Mouse (Mus musculus) erythroblast, adult 5-6 weeks (primary cell): ENCODE results near the gene Tia1. TPM values are rescaled to one million over a fixed set of nuclear protein-coding genes. Genes with fewer than 3 reads are reported as not detected.
A peak's percentile ranks its signal among the peaks of the same experiment; 100 is the strongest.
"Not testable (repeated sequence)": the region's sequence is repeated elsewhere in the genome, so short reads cannot be mapped to it uniquely, and the experiment has no call there.

ENCODE experiments used
- ATAC-seq: replicated peaks from 2 replicates; pipeline ENCODE4 v1.8.0; 2016; ENCODE audit warnings: moderate number of reproducible peaks, mild to moderate bottlenecking, moderate TSS enrichment, inconsistent platforms; ENCODE audit not compliant: poor library complexity, low FRiP score, severe bottlenecking
- total RNA-seq, 2 experiments: library from RNA; stranded (forward) in 1 of 2; stranded (reverse) in 1 of 2; fragments of 150-400 nt in 1 of 2; fragments of 200-764, 138-1000 nt in 1 of 2; gene quantifications; 2 replicates each; pipeline versions ENCODE4 v1.2.3 to v1.2.4; 2015 to 2017; ENCODE audit warnings: low replicate concordance in 2 of 2

Tia1 gene
- total RNA-seq (2015; ENCODE audit: low replicate concordance) (31.1 and 36.5 TPM in 2 replicates), total RNA-seq (2017; ENCODE audit: low replicate concordance) (15.2 and 16.2 TPM in 2 replicates)

DNA sequence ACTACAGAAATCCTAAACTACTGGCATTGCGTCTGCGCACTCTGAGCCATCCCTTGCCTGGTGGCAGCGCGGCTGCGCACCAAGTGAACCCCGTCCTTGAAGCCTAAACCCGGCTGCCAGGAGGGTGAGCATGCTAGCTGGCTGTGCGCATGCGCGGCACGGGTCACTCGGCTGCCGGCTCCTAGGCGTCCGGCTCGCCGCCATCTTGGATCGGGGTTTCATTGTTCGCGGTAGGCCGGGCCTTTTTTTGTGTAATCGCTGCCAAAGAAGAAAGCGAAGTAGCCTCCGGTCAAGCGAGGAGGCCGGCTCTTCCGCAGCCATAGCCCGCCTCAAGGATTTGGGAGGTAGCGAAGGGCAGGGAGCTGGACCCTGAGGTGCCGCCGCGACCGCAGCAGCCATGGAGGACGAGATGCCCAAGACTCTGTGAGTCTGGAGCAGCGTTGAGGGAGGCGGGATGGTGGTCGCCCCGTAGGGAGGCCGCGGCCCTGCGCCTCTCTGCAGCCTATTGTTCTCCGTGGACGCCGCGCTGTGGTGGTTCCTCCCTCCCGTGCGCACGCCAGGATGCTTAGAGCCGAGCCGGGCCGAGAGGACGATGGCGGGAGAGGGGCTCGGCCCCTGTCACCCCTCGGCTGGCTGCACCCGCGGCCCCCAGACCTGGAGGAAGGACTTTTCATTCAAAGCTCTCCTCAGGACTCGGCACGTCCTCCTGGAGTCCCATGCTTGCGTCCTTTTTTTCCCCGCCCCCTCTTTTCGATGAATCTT, at the start of gene Tia1:
TSS of gene Tia1 (plus strand) at position 120 of the 762 bp plus-strand sequence.
- ATAC-seq = peak; percentile 96

DNA sequence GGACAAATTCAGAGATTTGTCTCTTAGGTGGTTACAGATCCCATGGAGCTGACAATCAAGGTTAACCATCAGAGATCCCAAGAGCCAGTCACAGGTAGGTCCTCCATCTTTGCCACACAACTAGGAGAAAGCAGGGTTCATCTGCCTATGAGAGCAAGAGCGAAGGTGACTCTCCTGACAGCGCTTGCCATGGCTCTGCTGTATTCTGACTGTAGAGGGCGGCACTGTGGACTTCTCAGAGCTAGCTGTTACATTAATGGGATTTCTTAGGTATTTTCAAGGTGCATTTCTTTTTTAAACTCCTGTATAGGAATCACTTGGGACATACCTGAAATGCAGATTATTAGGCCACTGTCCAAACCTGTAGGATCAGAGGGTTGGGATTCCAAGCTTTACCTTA, 49.1 kb upstream of the Tia1 start:
- ATAC-seq = no peak

DNA sequence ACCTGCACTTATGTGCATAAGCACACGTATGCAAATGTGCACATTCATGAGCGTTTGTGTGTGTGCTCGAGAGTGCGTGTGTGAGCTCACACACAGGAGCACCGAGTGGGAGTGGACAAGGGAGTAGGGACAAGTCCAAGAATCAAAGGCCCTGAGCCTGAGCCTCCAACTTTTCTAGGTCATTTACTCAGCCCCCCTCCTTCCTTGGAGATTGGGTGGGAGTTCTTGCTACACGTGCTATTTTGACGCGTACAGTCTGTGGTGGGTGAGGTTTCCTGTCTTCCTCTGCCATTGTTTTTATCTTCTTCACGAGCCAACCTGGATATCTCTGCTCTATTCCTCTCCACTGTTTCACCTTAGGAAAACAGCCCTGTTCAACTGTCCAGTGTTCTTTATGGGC, 47.1 kb upstream of the Tia1 start:
- ATAC-seq = no peak

DNA sequence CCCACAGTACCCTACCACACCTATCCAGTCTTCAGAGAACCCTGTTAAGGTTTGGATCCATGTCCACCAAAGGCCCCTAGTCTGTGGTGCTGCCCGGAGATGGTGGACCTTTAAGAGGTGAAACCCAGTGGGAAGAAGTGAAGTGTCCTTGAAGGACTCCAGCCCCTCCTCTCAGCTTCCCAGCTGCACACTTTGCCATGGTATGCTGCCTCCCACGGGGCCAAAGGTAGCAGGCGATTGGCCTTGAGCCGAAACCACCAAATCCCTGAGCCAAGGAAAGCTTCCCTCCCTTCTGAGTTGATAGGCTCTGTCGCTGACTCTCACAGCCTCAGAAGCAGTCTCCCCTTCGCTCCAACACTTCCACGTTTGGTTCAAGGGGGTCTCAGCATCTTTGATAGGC, 43.3 kb upstream of the Tia1 start:
- ATAC-seq = no peak

DNA sequence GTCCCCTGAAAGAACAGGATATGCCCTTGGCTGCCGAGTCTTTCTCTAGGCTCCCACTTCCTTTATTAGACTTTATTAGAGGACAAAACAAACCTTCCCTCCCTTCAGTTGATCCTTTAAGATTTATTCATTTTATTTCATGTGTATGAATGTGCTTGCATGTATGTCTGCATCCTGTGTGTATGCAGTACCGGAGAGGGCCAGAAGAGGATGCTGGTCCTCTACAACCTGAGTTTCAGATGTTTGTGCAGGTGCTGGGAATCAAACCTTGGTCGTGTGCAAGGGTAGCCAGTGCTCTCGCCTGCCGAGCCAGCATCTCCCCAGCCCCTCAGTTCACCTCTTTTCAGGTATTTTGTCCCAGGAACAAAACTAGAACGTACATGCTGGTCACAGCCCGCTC, 42.6 kb upstream of the Tia1 start:
- ATAC-seq = no peak

DNA sequence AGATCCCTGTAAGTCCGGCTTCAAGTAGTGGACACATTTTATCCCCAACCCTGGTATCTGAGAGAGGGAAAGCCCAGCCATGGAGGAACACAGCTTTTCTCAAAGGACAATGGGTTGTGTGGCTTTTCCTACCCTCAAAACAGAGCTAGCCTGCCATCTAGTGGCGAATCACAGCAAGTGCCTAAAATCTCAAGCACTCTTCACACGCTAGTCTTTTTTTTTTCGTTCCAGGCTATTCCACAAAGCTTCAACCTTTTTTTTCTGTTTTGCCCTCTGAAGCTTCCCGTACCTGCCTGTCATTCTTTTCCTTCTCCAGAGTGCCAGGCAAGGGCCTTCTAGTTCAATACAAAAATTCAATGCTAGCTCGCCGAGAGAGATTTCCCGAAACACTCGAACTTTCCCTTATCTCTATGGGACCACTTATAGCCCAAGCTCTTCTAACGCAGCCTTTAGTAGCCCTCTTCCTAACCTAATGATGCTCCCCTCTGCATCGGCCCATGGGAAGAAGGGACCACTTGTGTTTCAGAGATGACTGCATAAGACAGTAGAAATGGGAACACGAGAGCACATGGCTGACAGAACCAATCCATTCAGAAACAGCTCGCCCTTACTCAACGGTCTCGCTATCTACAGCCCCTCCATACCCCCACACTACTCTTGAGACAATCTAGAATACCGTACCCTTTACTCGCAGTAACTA, 39.4 kb upstream of the Tia1 start:
- ATAC-seq = peak; percentile 69

DNA sequence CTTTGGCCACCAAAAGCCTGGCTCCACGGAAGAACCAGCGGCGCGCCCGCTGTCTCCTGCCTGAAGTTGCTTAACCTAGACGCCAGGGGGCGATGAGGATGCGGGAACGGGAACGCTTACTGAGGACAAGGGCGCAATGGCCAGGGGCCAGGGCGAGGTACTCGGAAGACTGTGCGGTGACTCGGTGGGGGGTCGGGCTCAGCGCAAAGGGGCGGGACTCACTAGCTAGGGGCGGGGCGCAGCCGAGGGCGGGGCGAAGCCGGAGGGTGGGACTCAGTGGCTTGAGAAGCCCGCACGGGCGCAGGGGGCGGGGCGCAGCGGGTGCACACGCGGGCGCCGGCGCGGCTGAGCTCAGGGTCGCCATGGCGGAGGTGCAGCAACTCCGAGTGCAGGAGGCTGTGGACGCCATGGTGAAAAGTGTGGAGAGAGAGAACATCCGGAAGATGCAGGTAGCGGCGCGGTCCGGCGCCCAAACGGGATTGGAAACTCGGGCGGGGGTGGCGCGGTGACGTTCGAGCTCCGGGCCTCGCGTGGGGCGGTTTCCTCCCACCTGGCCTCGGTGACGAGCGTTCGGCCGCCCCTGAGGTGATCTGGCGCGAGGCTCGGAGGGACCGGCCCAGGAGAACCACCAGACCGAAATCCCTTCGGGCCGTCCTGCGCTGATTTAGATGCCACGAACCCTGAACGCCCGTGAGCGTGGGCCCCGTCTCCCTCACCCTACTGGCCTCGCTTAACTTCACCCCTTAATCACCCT, 38.5 kb upstream of the Tia1 start, which contains the start of gene Fam136a:
TSS of gene Fam136a (plus strand) at position 276 of the 754 bp plus-strand sequence.
- peak; percentile 90 for ATAC-seq

DNA sequence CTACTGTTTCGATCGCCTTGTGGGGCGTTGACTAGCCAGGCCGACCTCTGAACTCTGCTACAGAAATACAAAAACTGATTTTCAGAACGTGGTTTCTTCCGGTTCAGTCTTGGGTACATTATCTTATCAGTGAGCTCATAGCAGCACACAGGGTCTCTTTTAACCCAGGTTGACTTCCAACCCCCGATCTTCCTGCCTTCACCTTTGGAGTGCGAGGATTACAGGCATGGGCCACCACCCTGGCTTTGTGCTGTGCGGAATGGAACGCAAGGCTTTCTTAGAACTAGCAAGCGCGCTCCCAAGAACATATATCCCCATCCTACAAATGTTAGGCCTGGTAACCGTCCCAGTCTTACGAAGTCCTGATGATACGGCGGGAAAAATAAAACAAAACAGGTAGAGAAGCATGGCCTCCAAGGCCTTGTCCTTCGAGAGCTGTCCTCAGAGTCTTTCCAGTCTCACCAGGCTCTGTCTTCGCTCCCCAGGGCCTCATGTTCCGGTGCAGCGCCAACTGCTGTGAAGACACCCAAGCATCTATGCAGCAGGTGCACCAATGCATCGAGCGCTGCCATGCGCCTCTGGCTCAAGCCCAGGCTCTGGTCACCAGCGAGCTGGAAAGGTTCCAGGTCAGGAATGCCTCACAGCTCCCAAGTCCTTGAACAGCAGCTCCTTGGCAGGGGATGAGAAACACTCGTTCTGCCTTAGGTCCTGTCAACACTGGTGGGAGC, 37.7 kb upstream of the Tia1 start:
- ATAC-seq = no peak

DNA sequence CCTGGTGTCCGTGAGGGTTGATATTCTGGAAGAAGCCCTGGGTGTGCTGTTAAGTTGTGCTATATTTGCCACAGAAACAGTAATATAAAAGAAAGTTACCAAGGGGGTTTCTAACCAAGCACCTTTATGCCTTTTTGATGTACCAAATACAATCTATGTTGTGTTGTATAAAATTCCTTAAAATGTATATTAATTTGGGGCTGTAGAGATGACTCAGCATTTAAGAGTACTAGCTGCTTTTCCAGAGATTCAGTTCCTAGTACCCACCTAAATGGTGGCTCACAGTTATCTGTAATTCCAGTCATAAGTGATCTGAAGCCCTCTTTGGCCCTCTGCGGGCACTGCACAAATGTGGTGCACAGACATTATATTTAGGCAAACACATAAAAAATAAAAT, 37.2 kb upstream of the Tia1 start:
- ATAC-seq = no peak

DNA sequence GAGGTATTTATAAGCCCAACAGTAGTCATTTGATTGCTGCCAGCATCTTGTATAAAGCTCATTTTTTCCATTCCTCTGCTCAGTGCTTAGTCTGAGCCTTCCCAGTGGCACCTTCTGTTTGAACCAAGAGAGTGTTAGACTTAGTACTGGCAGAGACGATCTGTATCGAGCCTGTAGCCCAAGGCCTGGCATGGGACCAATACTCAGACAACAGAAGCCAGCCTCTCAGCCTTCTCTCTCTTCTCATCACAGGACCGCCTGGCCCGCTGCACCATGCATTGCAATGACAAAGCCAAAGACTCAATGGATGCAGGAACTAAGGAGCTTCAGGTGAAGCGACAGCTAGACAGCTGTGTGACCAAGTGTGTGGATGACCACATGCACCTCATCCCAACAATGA, 35.5 kb upstream of the Tia1 start:
- no peak for ATAC-seq

DNA sequence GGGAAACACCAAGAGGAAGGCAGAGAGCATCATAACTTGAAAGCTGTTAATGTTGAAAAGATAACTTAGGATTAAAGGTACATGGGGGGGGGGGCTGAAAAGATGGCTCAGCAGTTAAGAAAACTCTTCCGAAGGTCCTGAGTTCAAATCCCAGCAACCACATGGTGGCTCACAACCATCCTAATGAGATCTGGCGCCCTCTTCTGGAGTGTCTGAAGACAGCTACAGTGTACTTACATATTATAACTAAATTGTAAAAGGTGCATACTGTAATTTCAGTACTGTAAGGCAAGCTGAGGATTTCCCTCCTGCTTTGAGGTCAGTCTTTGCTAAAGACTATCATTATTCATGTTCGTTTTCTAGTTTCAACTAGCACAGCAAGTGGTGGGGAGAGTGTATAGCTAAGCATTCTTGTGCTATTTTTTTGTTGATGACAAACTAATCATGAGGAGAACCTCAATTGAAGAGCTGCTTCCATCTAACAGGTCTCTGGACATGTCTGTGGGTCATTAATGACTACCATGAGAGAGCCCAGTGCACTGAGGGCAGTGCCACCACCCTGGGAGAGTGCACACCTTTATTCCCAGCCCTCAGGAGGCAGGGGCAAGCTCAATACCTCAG, 33.8 kb upstream of the Tia1 start:
- no peak for ATAC-seq

DNA sequence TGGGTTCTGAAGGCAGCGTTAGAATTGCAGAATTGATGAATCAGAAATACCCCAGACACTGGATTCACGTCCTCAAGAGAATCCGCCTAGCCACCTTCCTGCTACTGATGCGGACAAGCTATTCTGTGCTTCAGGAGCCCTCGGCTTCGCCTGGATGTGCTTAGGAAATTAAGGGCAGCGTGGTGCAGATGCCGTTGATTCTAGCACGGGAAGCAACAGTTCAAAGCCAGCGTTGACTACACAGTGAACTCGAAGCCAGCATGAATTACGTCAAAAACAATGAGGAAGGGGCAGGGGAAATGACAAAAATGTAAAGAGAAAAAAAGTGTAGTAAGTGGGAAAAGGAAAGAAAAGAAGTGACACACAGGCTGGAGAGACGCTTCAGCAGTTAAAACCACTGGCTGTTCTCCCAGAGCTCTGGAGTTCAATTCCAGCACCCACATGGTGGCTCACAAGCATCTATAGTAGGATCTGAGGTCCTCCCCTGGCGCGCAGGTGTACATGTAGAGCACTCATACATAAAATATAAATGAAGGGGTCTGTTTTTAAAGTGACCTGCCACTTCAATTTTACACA, 33.2 kb upstream of the Tia1 start, which contains the start of gene Snrpg:
TSS of gene Snrpg (plus strand) at position 541 of the 576 bp plus-strand sequence.
- ATAC-seq = peak; percentile 53

DNA sequence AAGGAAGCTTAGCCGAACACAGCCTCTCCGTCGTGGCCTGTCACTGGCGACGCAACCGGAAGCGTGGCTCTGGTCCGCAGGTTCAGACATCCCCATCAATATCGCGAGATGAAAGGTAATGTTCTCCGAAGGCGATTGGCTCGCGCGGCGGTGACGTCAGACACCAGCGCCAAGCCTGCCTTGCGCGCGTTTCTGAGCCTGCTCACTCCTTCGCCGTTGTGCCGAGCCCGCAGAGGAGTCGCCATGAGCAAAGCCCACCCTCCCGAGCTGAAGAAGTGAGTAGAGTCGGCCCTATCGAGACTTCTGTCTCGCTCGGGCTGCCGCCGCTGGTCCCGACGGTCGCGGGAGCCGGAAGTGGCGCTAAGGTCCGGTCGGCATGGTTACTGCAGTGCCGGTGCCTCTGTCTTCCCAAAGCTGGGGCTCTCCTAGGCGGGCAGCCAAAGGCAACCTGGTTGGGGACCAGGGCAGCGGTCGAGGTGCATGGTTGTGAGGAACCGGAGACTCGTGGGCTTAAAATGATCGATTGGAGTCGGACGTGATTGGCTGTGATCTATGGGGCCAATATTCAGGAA, 32.6 kb upstream of the Tia1 start:
- peak; percentile 98 for ATAC-seq

DNA sequence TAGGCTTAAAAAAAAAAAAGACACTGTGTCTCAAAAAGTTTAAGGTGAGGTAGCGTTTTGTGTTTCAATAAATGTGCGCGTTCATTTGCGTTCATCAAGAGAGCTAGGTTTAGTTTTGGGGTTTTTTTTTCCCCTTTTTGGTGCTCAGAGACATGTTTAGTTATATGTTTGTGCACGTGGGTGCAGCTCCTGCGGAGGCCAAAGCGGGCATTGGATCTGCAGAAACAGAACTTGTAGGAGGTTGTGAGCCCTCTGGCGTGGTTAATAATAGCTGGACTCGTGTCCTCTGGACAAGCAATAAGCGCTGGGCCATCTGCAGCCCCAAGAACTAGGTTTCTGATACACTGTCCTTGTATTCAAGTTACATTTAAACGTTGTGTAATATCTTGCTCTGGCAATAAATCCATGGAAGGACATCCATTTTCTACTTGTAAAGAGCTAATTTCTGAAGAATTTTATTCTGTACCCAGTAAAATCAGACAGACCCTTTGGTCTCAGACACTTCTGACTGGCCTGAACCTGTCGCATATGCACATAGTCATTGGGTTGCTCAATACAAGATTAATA, 32.0 kb upstream of the Tia1 start:
- ATAC-seq = no peak

DNA sequence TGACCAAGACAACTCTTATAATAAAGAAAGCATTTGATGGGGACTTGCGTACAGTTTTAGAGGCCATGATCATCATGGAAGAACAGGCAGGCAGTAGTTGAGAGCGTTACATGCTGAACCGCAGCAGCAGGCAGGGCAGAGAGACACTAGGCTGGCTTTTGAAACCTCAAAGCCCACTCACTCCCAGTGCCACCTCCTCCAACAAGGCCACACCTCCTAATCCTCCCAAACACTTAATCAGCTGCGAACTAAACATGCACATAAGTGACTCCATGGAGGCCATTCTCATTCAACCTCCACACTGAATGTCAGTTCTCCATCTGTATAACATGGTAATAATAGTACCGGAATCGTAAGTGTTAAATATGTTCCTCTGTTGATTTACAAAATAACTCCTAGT, 30.5 kb upstream of the Tia1 start:
- ATAC-seq = no peak

DNA sequence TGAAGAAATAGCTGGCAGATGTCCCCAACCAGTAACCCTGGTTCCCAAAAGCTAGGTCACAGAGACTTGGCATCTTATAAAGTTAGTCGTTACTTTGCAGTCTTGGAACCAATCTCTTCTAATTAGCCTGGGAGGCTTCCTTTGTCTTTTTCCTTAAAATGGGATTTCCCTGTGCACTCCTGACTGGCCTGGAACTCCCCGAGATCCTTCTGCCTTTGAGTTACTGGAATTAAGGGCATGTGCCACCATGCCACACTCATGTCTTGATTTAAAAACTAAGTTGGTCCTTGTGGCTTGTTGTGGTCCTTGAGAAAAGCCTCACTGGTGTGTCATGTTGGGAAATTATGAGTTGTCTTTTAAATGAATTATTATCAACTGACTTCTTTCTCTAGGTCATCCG, 25.7 kb upstream of the Tia1 start:
- ATAC-seq = no peak

DNA sequence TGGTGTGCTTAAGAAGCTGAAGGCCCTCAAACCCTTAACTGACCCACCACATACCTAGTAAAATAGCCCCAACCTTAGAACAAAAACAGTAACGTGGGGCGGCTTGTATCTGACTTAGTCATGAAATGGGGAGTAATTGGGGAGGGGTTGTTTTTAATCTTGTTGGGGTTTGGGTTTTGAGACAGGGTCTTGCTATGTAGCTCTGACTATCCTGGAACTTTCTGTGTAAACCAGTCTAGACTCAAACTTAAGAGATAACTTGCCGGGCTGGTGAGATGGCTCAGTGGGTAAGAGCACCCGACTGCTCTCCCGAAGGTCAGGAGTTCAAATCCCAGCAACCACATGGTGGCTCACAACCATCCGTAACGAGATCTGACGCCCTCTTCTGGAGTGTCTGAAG, 23.9 kb upstream of the Tia1 start:
- ATAC-seq = not testable (repeated sequence)

DNA sequence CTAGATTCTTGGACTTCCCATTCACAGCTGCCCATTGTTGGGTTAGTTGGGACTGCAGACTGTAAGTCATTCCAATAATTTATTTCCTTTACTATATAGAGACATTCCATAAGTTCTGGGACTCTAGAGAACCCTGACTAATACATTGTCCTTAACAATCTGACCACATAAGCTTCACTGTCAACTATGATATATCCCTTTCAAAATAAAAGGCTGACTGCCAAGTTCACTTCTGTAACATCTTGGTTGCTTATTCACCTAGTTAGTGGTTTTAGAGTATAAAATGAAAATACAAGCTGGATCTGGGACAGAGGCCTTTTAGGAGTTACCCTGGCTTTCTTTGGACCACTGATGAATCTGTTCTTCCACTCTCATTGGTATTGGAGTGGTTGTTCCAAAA, 21.5 kb upstream of the Tia1 start:
- ATAC-seq = no peak
